Mouse (Mus musculus): Measurements from ENCODE around the gene Gpr33. TPM values are rescaled to one million over a fixed set of nuclear protein-coding genes. Genes with fewer than 3 reads are reported as not detected.

The Gpr33 gene
- polyA plus RNA-seq (2012) = not detected in 2 replicates

GRCm38 (mm10) chr12:52027963-52028362, at the start of gene Gpr33:
Gene Gpr33 (minus strand): TSS chr12:52028063.

GRCm38 (mm10) chr12:52005877-52006632, 21.8 kb downstream of the Gpr33 start, which contains the start of gene Dtd2:
Gene Dtd2 (minus strand): TSS chr12:52006501.

Other genes starting within 250 kb of the Gpr33 start
- gene Hectd1, start 198.5 kb downstream of the Gpr33 start, polyA plus RNA-seq (2012) = 7.6 and 10.7 TPM in 2 replicates
- gene Heatr5a, start 56.7 kb downstream of the Gpr33 start, polyA plus RNA-seq (2012) = 4.6 and 5.6 TPM in 2 replicates
- 7.1 and 8.3 TPM in 2 replicates for gene Dtd2, start 21.6 kb downstream of the Gpr33 start, polyA plus RNA-seq (2012)
- 10.0 and 11.4 TPM in 2 replicates for gene Nubpl, start 69.7 kb upstream of the Gpr33 start, polyA plus RNA-seq (2012)

Measured in megakaryocyte-erythroid progenitor cell, adult 5 weeks (primary cell).